In genomic region chr9:110531151-110531791, GRCm38 (mm10) we compare ENCODE assay signal across 8 mouse cellular contexts. TPM values are rescaled to one million over a fixed set of nuclear protein-coding genes. Genes with fewer than 3 reads are reported as not detected.
DNase-seq lines count a peak whose midpoint lies in the region; ATAC-seq and TF ChIP-seq lines count a peak whose summit lies in the region.

No protein-coding gene starts in this region.

- no peak for ATAC-seq in heart, embryonic 11.5 days (replicated peaks; ENCODE audit: insufficient number of reproducible peaks, low FRiP score, low TSS enrichment)
- no peak for ATAC-seq in hindbrain, embryonic 11.5 days (ENCODE audit: low FRiP score)
- no peak for ATAC-seq in midbrain, embryonic 15.5 days (replicated peaks)

- peak overlapping the region; percentile 97 for H3K4me3 ChIP-seq in heart, embryonic 11.5 days (ENCODE audit: low read depth, low read length)
- H3K4me3 ChIP-seq in bone marrow macrophage, adult 2 months (ENCODE audit: insufficient read depth, low read length): peak overlapping the region; percentile 70; the same call in 1 of the 2 replicates
- peak overlapping the region; percentile 99 for H3K4me3 ChIP-seq in hindbrain, embryonic 11.5 days (ENCODE audit: low read depth, low read length)
- peak overlapping the region; percentile 99 for H3K4me3 ChIP-seq in midbrain, embryonic 15.5 days

- H3K9me3 ChIP-seq in heart, embryonic 11.5 days (replicated peaks; ENCODE audit: control insufficient read depth, low read length): no peaks in the 10 kb centered on the region
- no peaks in the 10 kb centered on the region for H3K9me3 ChIP-seq in hindbrain, embryonic 11.5 days (ENCODE audit: control insufficient read depth, low read length)
- H3K9me3 ChIP-seq in midbrain, embryonic 15.5 days: no peaks in the 10 kb centered on the region

- peak overlapping the region; percentile 16; the same call in 1 of the 2 replicates for H3K9ac ChIP-seq in heart, embryonic 11.5 days (ENCODE audit: low read depth, low read length)
- H3K9ac ChIP-seq in hindbrain, embryonic 11.5 days (ENCODE audit: low read depth, low read length): peak overlapping the region; percentile 3; the same call in 1 of the 2 replicates
- peak overlapping the region; percentile 16 for H3K9ac ChIP-seq in midbrain, embryonic 15.5 days

- peak overlapping the region; percentile 100 for H3K27ac ChIP-seq in heart, embryonic 11.5 days (ENCODE audit: low read depth, low read length)
- peak overlapping the region; percentile 79 for H3K27ac ChIP-seq in bone marrow macrophage, adult 2 months (ENCODE audit: insufficient read depth, low read depth, low read length)
- peak overlapping the region; percentile 100 for H3K27ac ChIP-seq in hindbrain, embryonic 11.5 days (ENCODE audit: low read depth, low read length)
- peak overlapping the region; percentile 99; the same call in 1 of the 2 replicates for H3K27ac ChIP-seq in midbrain, embryonic 15.5 days

- no peak for DNase-seq in heart, postnatal 25 days (ENCODE audit: low spot score)
- peak; percentile 21 for DNase-seq in hindbrain, embryonic 11.5 days (ENCODE audit: low spot score)
- no peak for DNase-seq in thymus, postnatal 36 days
- no peak for DNase-seq in adrenal gland, postnatal 36 days
- DNase-seq in spleen, postnatal 10 days (ENCODE audit: low spot score in 2 of 2): no peak

- peaks cover 19% of the 10 kb centered on the region for H3K4me1 ChIP-seq in heart, embryonic 11.5 days (ENCODE audit: control insufficient read depth, insufficient read depth, low read length)
- peaks cover 35% of the 10 kb centered on the region for H3K4me1 ChIP-seq in bone marrow macrophage, adult 2 months (ENCODE audit: control insufficient read depth, insufficient read depth, low read length)
- peaks cover 7% of the 10 kb centered on the region; the same call in 1 of the 2 replicates for H3K4me1 ChIP-seq in hindbrain, embryonic 11.5 days (replicated peaks; ENCODE audit: control insufficient read depth, insufficient read depth, low read length)
- peaks cover 35% of the 10 kb centered on the region for H3K4me1 ChIP-seq in midbrain, embryonic 15.5 days

- H3K36me3 ChIP-seq in heart, embryonic 11.5 days (ENCODE audit: control insufficient read depth, insufficient read depth, low read length): no peaks in the 10 kb centered on the region
- no peaks in the 10 kb centered on the region for H3K36me3 ChIP-seq in hindbrain, embryonic 11.5 days (ENCODE audit: control insufficient read depth, insufficient read depth, low read length)
- H3K36me3 ChIP-seq in midbrain, embryonic 15.5 days (replicated peaks): no peaks in the 10 kb centered on the region

- 27% methylated on average over 6 of the region's 6 CpGs for WGBS in heart, embryonic 11.5 days (ENCODE audit: insufficient replicate concordance)
- WGBS in hindbrain, embryonic 11.5 days: 27% methylated on average over 6 of the region's 6 CpGs
- WGBS in midbrain, embryonic 15.5 days: 27% methylated on average over 6 of the region's 6 CpGs

- intact Hi-C loops in heart, postnatal 25 days (cut with DNase I): loop anchor here (1.0 kb wide), 1 partner anchor 82 kb away; no protein-coding TSS in a partner anchor

- no peak for TF ChIP-seq POLR2A in bone marrow macrophage, adult 2 months (IDR thresholded peaks at IDR 0.05; ENCODE audit: borderline replicate concordance, low read depth, low read length)

- H3K4me2 ChIP-seq in heart, embryonic 11.5 days: peak overlapping the region; percentile 65
- peak overlapping the region; percentile 35; the same call in 1 of the 2 replicates for H3K4me2 ChIP-seq in hindbrain, embryonic 11.5 days (replicated peaks; ENCODE audit: low read depth, low read length)
- H3K4me2 ChIP-seq in midbrain, embryonic 15.5 days: peak overlapping the region; percentile 74

- H3K27me3 ChIP-seq in heart, embryonic 11.5 days (ENCODE audit: control insufficient read depth, insufficient read depth, low read length): no peaks in the 10 kb centered on the region
- no peaks in the 10 kb centered on the region for H3K27me3 ChIP-seq in hindbrain, embryonic 11.5 days (ENCODE audit: control insufficient read depth, insufficient read depth, low read length)
- no peaks in the 10 kb centered on the region for H3K27me3 ChIP-seq in midbrain, embryonic 15.5 days (replicated peaks)

- TF ChIP-seq CTCF in bone marrow macrophage, adult 2 months (IDR thresholded peaks at IDR 0.05; ENCODE audit: low read depth, low read length): no peak

RNA-seq across cellular contexts. Expression of gene Setd2, which starts 1.1 kb away (rescaled TPM):
- 33.0 and 39.0 TPM in 2 replicates for polyA plus RNA-seq in heart, embryonic 11.5 days (2014; fragmentation: Nextera tagmentation; extraction: Ambion mirVana)
- 10 to 100 TPM; 38.0 to 49.8 TPM for total RNA-seq in heart, postnatal 25 days (2021)
- polyA plus RNA-seq in bone marrow macrophage, adult 2 months (2012; ENCODE audit: insufficient read depth, insufficient read length, missing spikeins): 63.3 and 71.5 TPM in 2 replicates
- 48.3 and 60.9 TPM in 2 replicates for polyA plus RNA-seq in hindbrain, embryonic 11.5 days (2014; fragmentation: Nextera tagmentation; extraction: Ambion mirVana)
- polyA plus RNA-seq in midbrain, embryonic 15.5 days (2015; fragmentation: Nextera tagmentation; extraction: Ambion mirVana): 36.3 and 37.4 TPM in 2 replicates
- 10 to 100 TPM; 66.1 to 71.4 TPM for total RNA-seq in adrenal gland, postnatal 36 days (2021)

RNA-seq across cellular contexts. Expression of gene Kif9, which starts 54.5 kb away (rescaled TPM):
- polyA plus RNA-seq in heart, embryonic 11.5 days (2014; fragmentation: Nextera tagmentation; extraction: Ambion mirVana): 0.27 and 0.65 TPM in 2 replicates
- total RNA-seq in heart, postnatal 25 days (2021): under 1 TPM; 0.13 to 0.25 TPM
- polyA plus RNA-seq in bone marrow macrophage, adult 2 months (2012; ENCODE audit: insufficient read depth, insufficient read length, missing spikeins): 3.9 and 4.8 TPM in 2 replicates
- 3.3 and 3.9 TPM in 2 replicates for polyA plus RNA-seq in hindbrain, embryonic 11.5 days (2014; fragmentation: Nextera tagmentation; extraction: Ambion mirVana)
- 4.6 and 4.8 TPM in 2 replicates for polyA plus RNA-seq in midbrain, embryonic 15.5 days (2015; fragmentation: Nextera tagmentation; extraction: Ambion mirVana)
- 1 to 10 TPM in 1 of 2 experiments, under 1 TPM in 1; 0.69 to 1.0 TPM for total RNA-seq in adrenal gland, postnatal 36 days (2021)

RNA-seq across cellular contexts. Expression of gene Klhl18, which starts 54.8 kb away (rescaled TPM):
- 7.9 and 10.2 TPM in 2 replicates for polyA plus RNA-seq in heart, embryonic 11.5 days (2014; fragmentation: Nextera tagmentation; extraction: Ambion mirVana)
- total RNA-seq in heart, postnatal 25 days (2021): 10 to 100 TPM; 11.1 to 15.0 TPM
- polyA plus RNA-seq in bone marrow macrophage, adult 2 months (2012; ENCODE audit: insufficient read depth, insufficient read length, missing spikeins): 17.4 and 19.3 TPM in 2 replicates
- 9.2 and 9.7 TPM in 2 replicates for polyA plus RNA-seq in hindbrain, embryonic 11.5 days (2014; fragmentation: Nextera tagmentation; extraction: Ambion mirVana)
- polyA plus RNA-seq in midbrain, embryonic 15.5 days (2015; fragmentation: Nextera tagmentation; extraction: Ambion mirVana): 27.9 and 29.0 TPM in 2 replicates
- 10 to 100 TPM in 1 of 2 experiments, 1 to 10 TPM in 1; 9.9 to 13.0 TPM for total RNA-seq in adrenal gland, postnatal 36 days (2021)
